Mouse (Mus musculus) C2C12 (cell line): ENCODE measurements around the gene Uvrag. TPM values are rescaled to one million over a fixed set of nuclear protein-coding genes. Genes with fewer than 3 reads are reported as not detected.

ENCODE experiments used
- H3K27me3 ChIP-seq: one replicate; pipeline ENCODE4 v1.6.1; 2011; ENCODE audit not compliant: control insufficient read depth, insufficient read depth, insufficient read length
- H3K36me3 ChIP-seq: one replicate; pipeline ENCODE4 v1.6.1; 2011; ENCODE audit not compliant: control insufficient read depth, insufficient read depth
- H3K4me3 ChIP-seq: one replicate; pipeline ENCODE4 v1.5.1; 2011; ENCODE audit warnings: mild to moderate bottlenecking, control low read depth; ENCODE audit not compliant: poor library complexity, insufficient read depth, severe bottlenecking
- H3K79me2 ChIP-seq: one replicate; pipeline ENCODE4 v1.6.1; 2011; ENCODE audit not compliant: control insufficient read depth, insufficient read depth
- H3K79me3 ChIP-seq: one replicate; pipeline ENCODE4 v1.6.1; 2011; ENCODE audit warnings: low read depth, control low read depth
- H3ac ChIP-seq: one replicate; pipeline ENCODE3; 2011; ENCODE audit warnings: low read depth; ENCODE audit not compliant: control insufficient read depth, insufficient read length
- CEBPB ChIP-seq: IDR thresholded peaks from one replicate; pipeline ENCODE4 v1.6.1; 2011; ENCODE audit warnings: low read depth, mild to moderate bottlenecking, control low read depth, moderate library complexity
- CTCF ChIP-seq: IDR thresholded peaks from one replicate; pipeline ENCODE4 v1.5.1; 2011; ENCODE audit not compliant: control insufficient read depth, insufficient read depth, insufficient read length
- FOSL1 ChIP-seq: IDR thresholded peaks from one replicate; pipeline ENCODE4 v1.8.0; 2011; ENCODE audit warnings: mild to moderate bottlenecking, low read length; ENCODE audit not compliant: poor library complexity, insufficient read depth, severe bottlenecking
- MAX ChIP-seq: IDR thresholded peaks from one replicate; pipeline ENCODE4 v1.6.1; 2011; ENCODE audit warnings: mild to moderate bottlenecking, control low read depth
- MYOD1 ChIP-seq: IDR thresholded peaks from one replicate; pipeline ENCODE4 v1.6.1; 2011; ENCODE audit warnings: low read depth; ENCODE audit not compliant: control insufficient read depth, insufficient read length
- MYOG ChIP-seq: IDR thresholded peaks from one replicate; pipeline ENCODE4 v1.6.1; 2011; ENCODE audit not compliant: control insufficient read depth, insufficient read length; ENCODE audit errors: extremely low read depth
- USF1 ChIP-seq: IDR thresholded peaks from one replicate; pipeline ENCODE4 v1.6.1; 2011; ENCODE audit warnings: low read depth, mild to moderate bottlenecking, control low read depth, moderate library complexity
- polyA plus RNA-seq: library from polyadenylated mRNA; unstranded; fragments of >200 nt; fragmentation: generic; extraction: Trizol; gene quantifications from one replicate; pipeline ENCODE4 v1.2.1, GENCODE M21; 2012; ENCODE audit warnings: missing spikeins

Gene Uvrag
- polyA plus RNA-seq, 1 experiment, result 9.0 TPM

- no peak overlapping the region for H3ac ChIP-seq
- no peaks in the 10 kb centered on the region for H3K36me3 ChIP-seq
- no peaks in the 10 kb centered on the region for H3K79me3 ChIP-seq
Measured at GRCm38 (mm10) chr7:99162462-99162861, 21.5 kb upstream of the Uvrag start.

GRCm38 (mm10) chr7:99161961-99162360, 21.0 kb upstream of the Uvrag start:
- TF ChIP-seq MYOD1 (no peak), MYOG (no peak), CEBPB (no peak), FOSL1 (no peak), USF1 (no peak), CTCF (no peak), MAX (no peak)
- H3K4me3 ChIP-seq, result no peak overlapping the region
- H3K27me3 ChIP-seq, result no peaks in the 10 kb centered on the region
- H3K36me3 ChIP-seq, result no peaks in the 10 kb centered on the region
- no peaks in the 10 kb centered on the region for H3K79me2 ChIP-seq
- H3K79me3 ChIP-seq, result no peaks in the 10 kb centered on the region
- H3ac ChIP-seq, result no peak overlapping the region

More at GRCm38 (mm10) chr7:99162462-99162861, 21.5 kb upstream of the Uvrag start:
- H3K79me2 ChIP-seq, result no peaks in the 10 kb centered on the region
- H3K27me3 ChIP-seq, result no peaks in the 10 kb centered on the region
- TF ChIP-seq CEBPB (no peak), MYOG (no peak), CTCF (no peak), MAX (no peak), FOSL1 (no peak), MYOD1 (no peak), USF1 (no peak)
- no peak overlapping the region for H3K4me3 ChIP-seq

GRCm38 (mm10) chr7:99161529-99161928, 20.6 kb upstream of the Uvrag start:
- H3K79me3 ChIP-seq, result no peaks in the 10 kb centered on the region
- no peaks in the 10 kb centered on the region for H3K27me3 ChIP-seq
- TF ChIP-seq MYOG, result no peak
- TF ChIP-seq CEBPB, result no peak
- no peak for TF ChIP-seq MYOD1
- TF ChIP-seq MAX, result no peak
- no peak for TF ChIP-seq CTCF
- no peak for TF ChIP-seq USF1
- TF ChIP-seq FOSL1, result no peak
- no peak overlapping the region for H3K4me3 ChIP-seq
- no peak overlapping the region for H3ac ChIP-seq
- H3K36me3 ChIP-seq, result no peaks in the 10 kb centered on the region
- no peaks in the 10 kb centered on the region for H3K79me2 ChIP-seq

- Histone ChIP-seq H3K4me3 (no peak overlapping the region), H3K79me3 (no peaks in the 10 kb centered on the region), H3K36me3 (no peaks in the 10 kb centered on the region), H3ac (no peak overlapping the region), H3K27me3 (no peaks in the 10 kb centered on the region), H3K79me2 (no peaks in the 10 kb centered on the region)
- TF ChIP-seq MYOD1 (no peak), CEBPB (no peak), FOSL1 (no peak), MAX (no peak), MYOG (no peak), CTCF (no peak), USF1 (no peak)
Measured at GRCm38 (mm10) chr7:99160995-99161394, 20.1 kb upstream of the Uvrag start.

GRCm38 (mm10) chr7:99159446-99159845, 18.5 kb upstream of the Uvrag start:
- Histone ChIP-seq H3ac (no peak overlapping the region), H3K79me2 (no peaks in the 10 kb centered on the region), H3K27me3 (no peaks in the 10 kb centered on the region), H3K79me3 (no peaks in the 10 kb centered on the region), H3K4me3 (no peak overlapping the region), H3K36me3 (no peaks in the 10 kb centered on the region)
- TF ChIP-seq CEBPB, result no peak
- no peak for TF ChIP-seq MYOD1
- no peak for TF ChIP-seq FOSL1
- no peak for TF ChIP-seq MYOG
- TF ChIP-seq USF1, result no peak
- TF ChIP-seq CTCF, result no peak
- TF ChIP-seq MAX, result no peak

- TF ChIP-seq CEBPB (no peak), MYOD1 (no peak)
- no peak overlapping the region for H3K4me3 ChIP-seq
- H3ac ChIP-seq, result no peak overlapping the region
- H3K79me2 ChIP-seq, result no peaks in the 10 kb centered on the region
- no peaks in the 10 kb centered on the region for H3K36me3 ChIP-seq
- H3K27me3 ChIP-seq, result no peaks in the 10 kb centered on the region
- H3K79me3 ChIP-seq, result no peaks in the 10 kb centered on the region
Measured at GRCm38 (mm10) chr7:99158904-99159303, 18.0 kb upstream of the Uvrag start.
